In the genomic region with DNA sequence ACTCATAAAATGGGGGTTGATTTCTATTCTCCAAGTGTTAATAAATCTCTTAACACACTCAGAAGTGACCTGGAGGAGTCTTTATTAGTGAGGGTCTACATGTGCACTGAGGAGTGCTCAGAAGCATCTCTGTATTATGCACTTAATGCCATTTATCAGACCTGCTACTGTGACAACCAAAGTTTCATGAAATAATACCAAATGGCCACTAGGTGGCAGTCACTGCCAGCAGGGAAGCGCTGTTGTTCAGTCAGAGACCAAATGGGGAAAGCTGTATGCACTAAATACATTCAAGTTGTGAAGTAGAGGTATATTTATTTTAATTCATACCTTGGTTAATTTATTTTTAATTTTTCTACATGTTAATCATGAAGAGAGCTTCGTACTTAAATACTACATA, we compare ENCODE assay signal across 9 mouse cellular contexts. TPM values are rescaled to one million over a fixed set of nuclear protein-coding genes. Genes with fewer than 3 reads are reported as not detected.
DNase-seq lines count a peak whose midpoint lies in the region; ATAC-seq lines count a peak whose summit lies in the region.
"Had no signal": no experiment of that assay in that cellular context is flagged by ENCODE, and none has a peak within 500 bp of the region (broad histone marks: within the 10 kb centered on the region; RNA-seq: fewer than 3 reads in every experiment).

No protein-coding gene starts in this region.

- peak; percentile 35 for DNase-seq in ovary, postnatal 14 days (ENCODE audit: low spot score)
- DNase-seq in ovary, postnatal 10 days (ENCODE audit: low spot score), result no peak
- DNase-seq in left cerebral cortex, adult 18-20 months (ENCODE audit: low spot score in 2 of 2), result peak; percentile 45 to 52
- no peak for DNase-seq in urinary bladder, postnatal 36 days (ENCODE audit: low spot score in 2 of 2)

- no peaks in the 10 kb centered on the region for H3K4me1 ChIP-seq in midbrain, embryonic 16.5 days (ENCODE audit: control insufficient read depth, insufficient read depth, low read length)

- no peaks in the 10 kb centered on the region for H3K9me3 ChIP-seq in midbrain, embryonic 16.5 days (replicated peaks; ENCODE audit: control insufficient read depth, low read length, poor library complexity, severe bottlenecking)

- H3K27me3 ChIP-seq in midbrain, embryonic 16.5 days (ENCODE audit: control insufficient read depth, insufficient read depth, low read depth, low read length), result no peaks in the 10 kb centered on the region

- WGBS in midbrain, embryonic 16.5 days, result 3% methylated on average over 2 of the region's 2 CpGs

- ATAC-seq in activated CD4-positive, CD25-positive, alpha-beta regulatory T cell, adult 4 months, result peak; percentile 99
- peak; percentile 99 for ATAC-seq in common myeloid progenitor, adult 5-6 weeks (replicated peaks; ENCODE audit: low read depth, poor library complexity, severe bottlenecking)
- peak; percentile 87 to 90 for ATAC-seq in hematopoietic stem cell, adult 5-6 weeks (replicated peaks in 1 of 2; ENCODE audit: insufficient read depth in 1 of 2, low FRiP score in 2 of 2, low TSS enrichment in 1 of 2, low read depth in 1 of 2, poor library complexity in 2 of 2, severe bottlenecking in 2 of 2)
- ATAC-seq in midbrain, embryonic 16.5 days, result peak; percentile 80

- H3K36me3 ChIP-seq in midbrain, embryonic 16.5 days (ENCODE audit: control insufficient read depth, insufficient read depth, low read length), result no peaks in the 10 kb centered on the region

- no peak overlapping the region for H3K27ac ChIP-seq in midbrain, embryonic 16.5 days (ENCODE audit: low read length)

- H3K4me2 ChIP-seq in midbrain, embryonic 16.5 days (ENCODE audit: low read length), result no peak overlapping the region

- H3K9ac ChIP-seq in midbrain, embryonic 16.5 days (ENCODE audit: low read depth, low read length), result no peak overlapping the region

- no peak overlapping the region for H3K4me3 ChIP-seq in midbrain, embryonic 16.5 days (ENCODE audit: low read depth, low read length)

RNA-seq across cellular contexts. Expression of a gene that starts 42.4 kb away (rescaled TPM):
- polyA plus RNA-seq in activated CD4-positive, CD25-positive, alpha-beta regulatory T cell, adult 4 months (2017; shearing (Covaris generic)), result 10 to 100 TPM; 25.3 to 33.5 TPM
- total RNA-seq in common myeloid progenitor, adult 5-6 weeks (2017), result 3.1 and 13.2 TPM in 2 replicates
- total RNA-seq in hematopoietic stem cell, adult 5-6 weeks (2017), result 7.8 and 22.5 TPM in 2 replicates
- total RNA-seq in left cerebral cortex, adult 18-20 months (2021), result 100 to 1,000 TPM; 141 to 158 TPM
- polyA plus RNA-seq in midbrain, embryonic 16.5 days (2015; fragmentation: Nextera tagmentation; extraction: Ambion mirVana), result 22.6 and 24.5 TPM in 2 replicates

RNA-seq across cellular contexts. Expression of a gene that starts 42.9 kb away (rescaled TPM):
- polyA plus RNA-seq in activated CD4-positive, CD25-positive, alpha-beta regulatory T cell, adult 4 months (2017; shearing (Covaris generic)), result not detected
- not detected in 2 replicates for total RNA-seq in common myeloid progenitor, adult 5-6 weeks (2017)
- total RNA-seq in hematopoietic stem cell, adult 5-6 weeks (2017), result not detected in 2 replicates
- total RNA-seq in left cerebral cortex, adult 18-20 months (2021), result not detected
- polyA plus RNA-seq in midbrain, embryonic 16.5 days (2015; fragmentation: Nextera tagmentation; extraction: Ambion mirVana), result 0.08 TPM in 1 of 2 replicates, not detected in the other
- polyA plus RNA-seq: gonadal fat pad, adult 2 months had no signal

RNA-seq across cellular contexts. Expression of a gene that starts 56.7 kb away (rescaled TPM):
- not detected for polyA plus RNA-seq in activated CD4-positive, CD25-positive, alpha-beta regulatory T cell, adult 4 months (2017; shearing (Covaris generic))
- total RNA-seq in common myeloid progenitor, adult 5-6 weeks (2017), result not detected in 2 replicates
- not detected in 2 replicates for total RNA-seq in hematopoietic stem cell, adult 5-6 weeks (2017)
- not detected for total RNA-seq in left cerebral cortex, adult 18-20 months (2021)
- polyA plus RNA-seq in midbrain, embryonic 16.5 days (2015; fragmentation: Nextera tagmentation; extraction: Ambion mirVana), result not detected in 2 replicates
- polyA plus RNA-seq: gonadal fat pad, adult 2 months had no signal

Comparison
In these comparisons a context has a peak if more than half of its experiments do, and no peak if none do; other contexts are left out.
1. DNase-seq: peak in ovary, postnatal 14 days (single experiment) and left cerebral cortex, adult 18-20 months (2 of 2); none in ovary, postnatal 10 days (single experiment) and urinary bladder, postnatal 36 days (0 of 2).
2. Peak in every context shown above with its lines, with median percentiles within 50 percentile points of each other: ATAC-seq.